Mouse (Mus musculus) liver, embryonic 18 days (tissue): ENCODE measurements around the gene Cnpy2. TPM values are rescaled to one million over a fixed set of nuclear protein-coding genes. Genes with fewer than 3 reads are reported as not detected.

Experiments used
- polyA plus RNA-seq: library from polyadenylated mRNA; depleted of rRNA; stranded (reverse); fragments of >200 nt; gene quantifications from 2 replicates; pipeline ENCODE4 v1.2.3, GENCODE M21; 2012; rRNA removed

The Cnpy2 gene
- 57.3 and 69.2 TPM in 2 replicates for polyA plus RNA-seq

DNA sequence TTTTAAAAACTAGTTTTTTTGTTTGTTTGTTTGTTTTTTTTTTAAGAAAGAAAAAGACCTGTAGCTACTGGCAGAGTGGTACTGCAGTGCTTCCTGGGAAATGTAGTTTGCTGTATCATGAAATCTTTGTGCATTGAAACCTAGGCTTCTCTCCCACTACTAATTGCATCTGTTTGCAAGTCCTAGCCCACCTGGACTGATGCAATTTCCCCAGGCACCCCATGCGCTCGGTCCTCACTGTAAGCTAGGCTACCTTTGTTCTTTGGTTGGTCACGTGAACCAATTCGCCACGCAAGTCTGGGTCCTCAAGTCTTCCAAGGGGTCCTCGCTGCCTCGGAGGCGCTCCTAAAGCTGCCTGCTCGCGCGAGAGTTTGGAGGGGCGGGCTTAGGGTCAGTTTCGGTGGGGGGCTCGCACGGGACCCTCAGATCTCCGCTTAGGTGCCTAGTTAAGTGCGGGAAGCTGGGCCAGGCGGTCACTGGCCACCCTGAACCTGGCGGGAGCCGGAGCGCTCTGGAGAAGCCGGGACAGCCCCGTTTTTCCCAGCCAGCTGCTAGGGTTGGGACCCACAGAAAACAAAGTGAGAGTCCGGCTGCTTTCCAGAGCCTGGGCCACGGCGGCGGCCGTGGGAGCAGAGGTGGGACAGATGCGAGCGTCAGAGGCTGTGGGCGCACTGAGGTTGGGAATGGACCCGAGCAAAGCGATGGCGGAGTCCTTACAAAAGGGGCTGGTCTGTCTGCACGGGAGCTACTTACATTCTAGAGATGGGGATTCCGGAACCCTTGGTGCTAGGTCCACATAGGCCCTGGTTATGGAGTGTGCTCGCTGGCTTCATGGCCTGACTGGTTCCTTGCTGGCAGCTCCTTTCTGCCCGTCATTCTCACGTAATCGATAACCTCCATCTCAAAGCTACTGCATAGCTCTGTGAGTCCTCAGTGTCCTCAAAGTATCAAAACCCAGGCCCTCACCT lies at the start of gene Cnpy2:
TSS of gene Cnpy2 (plus strand) at position 319 of the 968 bp plus-strand sequence.

DNA sequence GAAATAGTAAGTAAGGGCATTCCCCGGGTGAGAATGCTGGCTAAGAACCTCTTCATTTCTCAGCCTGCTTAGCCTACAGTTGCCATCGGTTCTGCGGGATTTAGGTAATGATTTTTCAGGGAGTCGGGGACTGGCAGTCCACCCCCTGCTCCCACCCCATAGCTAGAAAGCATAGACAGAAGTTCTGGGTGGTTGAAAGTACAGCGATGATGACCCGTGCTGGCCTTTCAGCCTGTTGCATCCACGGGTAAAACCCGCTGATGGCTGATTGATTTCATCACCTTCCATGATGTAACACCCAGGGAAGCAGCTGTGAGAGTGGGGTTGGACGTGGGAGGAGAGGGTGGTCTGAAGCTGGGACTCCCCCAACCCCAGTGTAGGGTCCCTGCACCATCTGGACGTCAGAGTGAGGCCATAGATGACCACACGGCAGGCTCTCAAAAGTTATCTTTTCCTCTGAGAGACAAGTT lies 23.5 kb upstream of the Cnpy2 start, which contains the start of gene Il23a:
TSS of gene Il23a (minus strand) at position 51 of the 470 bp plus-strand sequence.

DNA sequence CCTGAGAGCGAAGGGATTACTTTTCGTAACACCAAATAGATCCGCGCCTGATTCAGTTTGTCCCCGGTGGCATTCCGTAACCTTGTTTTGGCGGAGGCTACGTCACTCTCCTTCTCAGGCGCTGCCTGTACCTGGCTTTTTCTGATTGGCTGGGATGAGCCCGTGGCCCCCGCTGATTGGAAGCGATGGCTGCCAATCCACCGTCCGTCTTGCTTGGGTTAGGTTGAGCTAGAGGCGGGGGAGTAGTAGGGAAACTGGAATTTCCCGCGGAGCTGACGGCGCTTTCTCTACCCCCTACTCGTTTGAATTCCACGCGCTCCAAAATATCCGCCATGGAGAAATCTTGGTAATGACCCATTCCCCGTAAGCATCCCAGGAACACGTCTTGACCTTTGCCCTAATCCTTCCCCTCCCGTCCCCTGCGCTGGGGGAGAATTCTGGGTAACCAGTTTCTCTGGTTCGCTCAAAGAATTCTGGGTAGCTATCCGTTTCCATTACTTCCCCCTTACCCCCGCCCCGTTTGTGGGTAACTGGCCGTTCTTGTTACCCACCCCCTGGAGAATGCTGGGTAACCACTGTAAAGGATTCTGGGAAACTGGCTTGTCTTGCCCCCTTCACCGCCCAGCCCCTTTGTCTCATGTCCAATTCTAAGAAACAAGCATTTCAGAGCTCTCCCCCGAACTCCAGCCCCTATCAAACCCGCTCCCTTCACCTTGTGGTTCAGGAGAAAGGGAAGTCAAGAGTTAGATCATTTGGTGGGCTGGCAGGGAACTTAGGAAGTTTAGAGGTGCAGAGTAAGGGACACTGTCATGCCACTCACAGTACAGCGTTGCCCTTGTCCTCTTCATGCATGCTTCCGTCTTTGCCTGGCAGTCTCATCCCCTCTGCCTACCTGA lies 18.9 kb upstream of the Cnpy2 start, which contains the start of gene Pan2:
TSS of gene Pan2 (plus strand) at position 210 of the 896 bp plus-strand sequence.

DNA sequence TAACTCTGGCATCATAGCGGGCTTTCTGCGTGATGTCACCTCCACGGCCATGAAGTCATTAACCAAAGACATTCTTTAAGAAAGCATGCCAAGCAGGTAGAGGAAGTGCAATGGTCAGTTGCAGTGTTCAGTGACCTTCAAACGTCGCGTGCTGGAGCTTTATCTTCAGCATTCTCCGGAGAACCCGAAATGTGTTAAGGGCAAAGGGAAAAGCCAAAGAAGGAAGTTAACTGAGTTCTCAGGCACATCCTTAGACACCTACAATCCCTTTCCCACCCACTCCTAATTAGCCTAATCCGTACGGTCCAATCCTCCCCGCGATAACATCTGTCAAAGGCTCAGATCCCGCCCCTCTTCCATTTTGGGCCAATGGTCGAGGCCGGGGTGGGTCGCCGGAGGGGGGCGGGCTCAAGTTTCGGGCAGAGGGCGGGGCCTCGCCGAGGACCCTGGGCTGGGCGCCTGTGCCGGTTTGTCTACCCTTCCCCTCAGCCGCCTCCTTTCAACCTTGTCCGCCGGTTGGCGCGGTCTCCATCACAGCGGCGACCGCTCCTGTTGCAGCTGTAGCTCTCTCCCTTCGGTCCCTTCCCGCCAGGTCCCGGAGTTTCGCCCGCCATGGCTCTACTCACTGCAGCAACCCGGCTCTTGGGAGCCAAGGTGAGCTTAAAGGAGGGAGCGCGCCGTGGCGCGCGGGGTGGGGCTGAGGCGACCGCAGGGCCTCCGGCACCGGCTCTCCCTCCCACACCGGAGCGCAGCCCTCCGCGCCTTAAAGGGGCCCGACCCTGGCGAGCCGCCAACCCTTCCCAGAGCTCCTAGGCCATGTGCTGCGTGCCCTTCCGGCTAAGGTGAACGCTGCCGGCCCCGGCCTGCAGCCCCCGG lies 15.3 kb downstream of the Cnpy2 start, which contains the start of gene Cs:
TSS of gene Cs (plus strand) at position 429 of the 876 bp plus-strand sequence.

DNA sequence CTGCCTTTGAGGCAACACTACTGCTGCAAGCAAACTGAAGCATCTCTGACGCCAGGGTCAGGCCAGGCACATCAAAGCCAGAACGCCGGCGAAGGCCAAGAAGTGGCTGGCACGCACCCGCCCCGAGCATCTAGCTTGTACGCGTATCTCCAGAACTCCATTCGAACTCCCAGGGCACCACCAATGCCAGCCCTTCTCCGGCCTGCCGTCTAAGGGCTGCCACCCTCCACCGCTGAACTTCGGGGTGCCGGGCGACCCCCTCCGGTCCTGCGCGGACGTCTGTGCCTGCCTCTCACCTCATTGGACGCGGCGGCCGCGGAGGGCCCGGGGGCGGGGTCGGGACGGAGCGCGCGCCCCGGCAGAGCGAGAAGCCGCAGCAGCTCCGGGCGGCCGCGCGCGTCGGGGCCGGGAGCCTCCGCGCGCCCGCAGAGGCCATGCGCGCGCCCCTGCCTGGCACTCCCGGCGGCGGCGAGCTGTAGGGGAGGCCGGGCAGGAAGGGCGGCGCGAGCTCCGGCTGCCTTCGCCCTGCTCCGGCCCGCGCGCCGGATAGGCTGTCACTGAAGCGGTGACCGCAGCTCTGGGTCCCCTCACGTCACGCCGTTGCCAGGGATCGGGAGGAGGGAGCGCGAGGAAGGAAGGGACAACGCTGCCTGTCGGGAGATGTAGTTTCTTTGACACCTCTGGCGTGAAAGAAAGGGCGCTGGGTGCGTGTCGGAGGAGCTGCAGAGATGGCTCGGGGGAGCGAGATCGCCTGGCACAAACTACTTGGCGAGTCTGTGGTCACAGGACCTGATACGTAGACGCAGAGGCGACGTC lies 46.4 kb downstream of the Cnpy2 start, which contains the start of gene Coq10a:
TSS of gene Coq10a (minus strand) at position 596 of the 816 bp plus-strand sequence.

DNA sequence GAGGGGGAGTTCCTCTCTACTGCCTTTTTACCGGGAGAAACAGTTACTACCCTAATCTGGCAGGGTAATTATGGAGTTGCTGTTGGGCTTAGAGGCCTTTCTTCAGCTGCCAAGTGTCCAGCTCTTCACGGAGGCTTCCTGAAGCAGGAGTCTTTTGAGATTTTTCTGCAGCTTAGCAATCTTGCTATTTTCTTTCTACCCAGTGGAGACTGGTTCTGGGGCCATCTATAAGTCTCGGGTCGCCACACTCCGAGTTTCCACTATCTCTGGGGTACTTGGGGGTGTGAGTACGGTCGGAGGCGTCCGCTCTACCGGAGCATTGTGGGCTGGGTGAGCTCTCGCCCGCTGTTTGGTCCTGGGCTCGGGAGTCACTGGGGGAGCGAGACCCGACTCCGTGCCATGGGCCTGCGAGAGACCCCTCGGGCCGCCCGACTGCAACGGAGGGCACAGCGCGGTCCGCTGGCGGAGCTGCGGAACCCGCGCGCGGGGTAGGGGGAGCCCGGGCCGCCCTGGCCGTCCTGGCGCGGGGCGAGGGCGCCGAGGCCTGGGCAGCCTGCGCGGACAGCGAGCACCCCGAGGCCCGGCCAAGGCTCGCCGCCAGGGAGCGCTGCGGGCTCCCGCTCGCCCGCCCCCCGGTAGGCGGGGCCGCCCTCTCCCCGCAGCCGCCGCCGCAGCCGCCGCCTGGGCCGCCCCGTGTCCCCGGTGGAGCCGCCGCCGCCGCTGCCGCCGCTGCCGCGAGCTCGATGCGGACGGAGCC lies 54.4 kb downstream of the Cnpy2 start, which contains the start of gene Ankrd52:
TSS of gene Ankrd52 (plus strand) at position 661 of the 757 bp plus-strand sequence.

Other genes with a start within 250 kb of the Cnpy2 start
- gene Atp5b, start 239.2 kb upstream of the Cnpy2 start, polyA plus RNA-seq: 1,169 and 1,252 TPM in 2 replicates
- 8.8 and 10.8 TPM in 2 replicates for gene Baz2a, start 230.9 kb upstream of the Cnpy2 start, polyA plus RNA-seq
- 13.5 and 14.2 TPM in 2 replicates for gene Rbms2, start 142.2 kb upstream of the Cnpy2 start, polyA plus RNA-seq
- gene Gls2, start 128.0 kb upstream of the Cnpy2 start, polyA plus RNA-seq: 50.2 and 50.4 TPM in 2 replicates
- 34.1 and 34.9 TPM in 2 replicates for gene Spryd4, start 110.7 kb upstream of the Cnpy2 start, polyA plus RNA-seq
- gene Mip, start 96.6 kb upstream of the Cnpy2 start, polyA plus RNA-seq: 0.01 TPM in 1 of 2 replicates, not detected in the other
- 6.6 and 6.7 TPM in 2 replicates for gene Timeless, start 90.4 kb upstream of the Cnpy2 start, polyA plus RNA-seq
- gene Apon, start 68.4 kb upstream of the Cnpy2 start, polyA plus RNA-seq: 13.0 and 18.7 TPM in 2 replicates
- gene Apof, start 53.8 kb upstream of the Cnpy2 start, polyA plus RNA-seq: 813 and 951 TPM in 2 replicates
- 20.6 and 23.1 TPM in 2 replicates for gene Stat2, start 51.9 kb upstream of the Cnpy2 start, polyA plus RNA-seq
- 0.03 and 0.06 TPM in 2 replicates for gene Il23a, start 23.7 kb upstream of the Cnpy2 start, polyA plus RNA-seq
- 13.6 and 15.8 TPM in 2 replicates for gene Pan2, start 19.1 kb upstream of the Cnpy2 start, polyA plus RNA-seq
- gene Cs, start 15.3 kb downstream of the Cnpy2 start, polyA plus RNA-seq: 59.5 and 64.0 TPM in 2 replicates
- 10.3 and 10.8 TPM in 2 replicates for gene Coq10a, start 46.5 kb downstream of the Cnpy2 start, polyA plus RNA-seq
- gene Ankrd52, start 54.7 kb downstream of the Cnpy2 start, polyA plus RNA-seq: 4.4 and 6.2 TPM in 2 replicates
- gene Slc39a5, start 78.8 kb downstream of the Cnpy2 start, polyA plus RNA-seq: 99.5 and 112 TPM in 2 replicates
- gene Nabp2, start 89.0 kb downstream of the Cnpy2 start, polyA plus RNA-seq: 16.8 and 18.7 TPM in 2 replicates
- 7.0 and 8.3 TPM in 2 replicates for gene Rnf41, start 89.2 kb downstream of the Cnpy2 start, polyA plus RNA-seq
- 25.6 and 31.2 TPM in 2 replicates for gene Smarcc2, start 136.8 kb downstream of the Cnpy2 start, polyA plus RNA-seq
- 627 and 720 TPM in 2 replicates for gene Myl6, start 171.7 kb downstream of the Cnpy2 start, polyA plus RNA-seq
- 0.53 and 0.67 TPM in 2 replicates for gene Myl6b, start 176.2 kb downstream of the Cnpy2 start, polyA plus RNA-seq
- 10.8 and 12.1 TPM in 2 replicates for gene Esyt1, start 203.4 kb downstream of the Cnpy2 start, polyA plus RNA-seq
- 4.0 and 4.5 TPM in 2 replicates for gene Zc3h10, start 225.3 kb downstream of the Cnpy2 start, polyA plus RNA-seq
- 1,648 and 2,151 TPM in 2 replicates for gene Rpl41, start 226.8 kb downstream of the Cnpy2 start, polyA plus RNA-seq
- gene Pa2g4, start 243.5 kb downstream of the Cnpy2 start, polyA plus RNA-seq: 67.0 and 72.0 TPM in 2 replicates